Mouse (Mus musculus): ENCODE data around the gene Lrrc7. TPM values are rescaled to one million over a fixed set of nuclear protein-coding genes. Genes with fewer than 3 reads are reported as not detected.
"Not testable (repeated sequence)": the region's sequence is repeated elsewhere in the genome, so short reads cannot be mapped to it uniquely, and the experiment has no call there.

Gene Lrrc7
- polyA plus RNA-seq, 1 experiment from 2014 or later = 0.05 TPM

DNA sequence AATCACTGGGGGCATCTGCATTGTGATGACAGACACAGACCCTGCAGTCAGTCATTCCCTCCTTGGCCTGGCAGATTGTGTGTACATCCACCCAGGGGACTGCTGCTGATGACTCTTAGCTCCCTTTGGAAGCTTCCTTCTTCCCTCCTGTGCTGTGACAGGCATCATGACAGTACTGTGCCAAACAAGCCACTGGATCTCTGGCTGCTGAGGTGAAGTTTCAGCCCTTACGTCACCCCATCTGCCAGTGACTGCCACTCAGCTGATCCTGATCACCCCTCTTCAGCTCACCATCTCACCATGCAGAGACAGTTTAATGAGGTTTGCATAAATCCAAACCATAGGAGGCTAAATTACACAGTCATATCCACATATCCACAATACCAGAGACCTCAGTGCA is 456.8 kb downstream of the Lrrc7 start:
- no peak overlapping the region for H3K4me2 ChIP-seq
- H3K27me3 ChIP-seq = no peaks in the 10 kb centered on the region
- no peak overlapping the region for H3K9ac ChIP-seq
- ATAC-seq (ENCODE audit: insufficient read depth) = no peak
- H3K4me1 ChIP-seq (replicated peaks) = no peaks in the 10 kb centered on the region
- WGBS (ENCODE audit: insufficient replicate concordance) = 53% methylated on average over 1 of the region's 1 CpGs
- no peaks in the 10 kb centered on the region for H3K36me3 ChIP-seq (replicated peaks)
- H3K4me3 ChIP-seq (replicated peaks) = no peak overlapping the region
- H3K27ac ChIP-seq (replicated peaks) = no peak overlapping the region
- H3K9me3 ChIP-seq (replicated peaks) = no peaks in the 10 kb centered on the region

DNA sequence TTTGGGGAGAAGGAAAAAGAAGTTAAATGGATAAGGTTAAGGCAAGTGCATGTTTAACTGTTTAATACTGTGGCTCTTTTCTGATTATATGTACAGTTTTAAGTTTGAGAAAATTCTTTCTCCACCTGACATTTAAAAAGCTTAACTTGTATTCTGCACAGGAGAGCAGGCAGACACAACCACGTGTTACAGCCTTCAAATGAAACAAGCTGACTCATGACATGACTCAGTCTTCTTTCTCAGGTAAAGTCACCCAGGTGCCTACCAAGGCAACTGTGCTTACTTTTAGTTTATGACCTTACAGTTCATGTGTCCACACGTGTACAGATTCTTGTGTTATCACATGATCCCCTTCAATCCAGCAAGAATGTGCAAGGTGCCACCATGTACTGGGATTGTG is 458.6 kb downstream of the Lrrc7 start:
- Histone ChIP-seq H3K4me1 (replicated peaks) (no peaks in the 10 kb centered on the region), H3K27ac (replicated peaks) (no peak overlapping the region), H3K9ac (no peak overlapping the region), H3K4me2 (no peak overlapping the region), H3K4me3 (replicated peaks) (no peak overlapping the region), H3K27me3 (no peaks in the 10 kb centered on the region), H3K36me3 (replicated peaks) (no peaks in the 10 kb centered on the region), H3K9me3 (replicated peaks) (no peaks in the 10 kb centered on the region)
- no peak for ATAC-seq (ENCODE audit: insufficient read depth)
- WGBS (ENCODE audit: insufficient replicate concordance) = 41% methylated on average over 2 of the region's 2 CpGs

DNA sequence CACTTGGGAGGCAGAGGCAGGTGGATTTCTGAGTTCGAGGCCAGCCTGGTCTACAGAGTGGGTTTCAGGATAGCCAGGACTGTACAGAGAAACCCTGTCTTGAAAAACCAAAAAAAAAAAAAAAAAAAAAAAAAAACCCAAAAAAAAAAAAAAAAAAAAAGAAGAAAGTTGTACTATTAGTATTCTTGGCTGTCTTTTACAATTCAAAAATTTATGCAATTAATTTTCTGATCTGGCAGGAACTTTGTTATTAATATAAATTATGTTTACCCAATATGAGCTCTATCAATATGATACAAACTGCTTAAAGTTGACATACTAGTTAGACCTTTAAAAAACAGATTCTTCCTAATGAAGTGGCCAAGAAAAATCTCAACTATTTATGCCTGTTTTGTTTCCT is 459.5 kb downstream of the Lrrc7 start:
- not testable (repeated sequence) for H3K4me2 ChIP-seq; H3K36me3 ChIP-seq (replicated peaks); H3K27ac ChIP-seq (replicated peaks); ATAC-seq (ENCODE audit: insufficient read depth); H3K4me1 ChIP-seq (replicated peaks); H3K9me3 ChIP-seq (replicated peaks); H3K27me3 ChIP-seq; H3K9ac ChIP-seq; H3K4me3 ChIP-seq (replicated peaks)
- 44% methylated on average over 1 of the region's 1 CpGs for WGBS (ENCODE audit: insufficient replicate concordance)

DNA sequence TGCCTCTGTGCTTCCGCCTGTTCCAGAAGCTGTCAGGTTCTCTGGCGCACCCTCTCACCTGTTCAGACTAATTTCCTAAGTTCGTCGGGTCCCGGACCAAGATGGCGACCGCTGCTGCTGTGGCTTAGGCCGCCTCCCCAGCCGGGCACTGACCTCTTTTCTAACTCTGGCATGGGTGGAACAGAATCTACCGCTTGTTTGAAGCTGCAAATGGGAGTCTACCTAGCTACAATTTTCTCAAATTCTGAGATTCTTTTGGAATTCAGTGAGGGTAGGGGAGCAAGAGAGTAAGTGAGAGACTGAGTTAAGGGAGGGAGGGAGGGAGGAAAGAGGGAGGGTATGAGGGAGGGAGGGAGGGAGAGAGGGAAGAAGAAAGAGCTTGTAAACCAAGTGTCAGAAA is 460.0 kb downstream of the Lrrc7 start:
- H3K36me3 ChIP-seq (replicated peaks) = not testable (repeated sequence)
- 76% methylated on average over 10 of the region's 10 CpGs for WGBS (ENCODE audit: insufficient replicate concordance)

DNA sequence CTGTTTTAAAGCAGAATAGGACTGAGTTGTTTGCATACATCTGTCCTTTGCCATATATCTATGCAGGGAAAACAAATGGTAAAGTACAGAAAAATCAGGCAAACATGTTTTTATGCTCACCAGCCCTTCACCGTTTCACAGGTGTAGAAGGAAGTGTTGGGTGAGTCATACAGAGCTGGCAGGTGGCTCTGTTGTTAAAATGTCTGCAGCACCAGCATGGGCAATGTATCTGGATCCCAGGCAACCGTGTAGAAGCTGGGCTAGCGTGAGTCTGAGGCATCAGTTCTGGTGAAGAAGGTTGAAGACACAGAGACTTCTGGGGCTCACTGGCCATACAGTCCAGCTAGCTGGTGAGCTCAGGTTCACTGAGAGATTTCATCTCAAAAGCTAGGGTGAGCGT is 468.1 kb downstream of the Lrrc7 start:
- Histone ChIP-seq H3K36me3 (replicated peaks) (no peaks in the 10 kb centered on the region), H3K27ac (replicated peaks) (no peak overlapping the region), H3K9ac (no peak overlapping the region), H3K4me1 (replicated peaks) (no peaks in the 10 kb centered on the region), H3K27me3 (no peaks in the 10 kb centered on the region), H3K4me2 (no peak overlapping the region), H3K9me3 (replicated peaks) (no peaks in the 10 kb centered on the region), H3K4me3 (replicated peaks) (no peak overlapping the region)
- WGBS (ENCODE audit: insufficient replicate concordance) = 58% methylated on average over 4 of the region's 4 CpGs
- no peak for ATAC-seq (ENCODE audit: insufficient read depth)

More for the DNA sequence above, 460.0 kb downstream of the Lrrc7 start:
- not testable (repeated sequence) for H3K27ac ChIP-seq (replicated peaks); ATAC-seq (ENCODE audit: insufficient read depth); H3K4me1 ChIP-seq (replicated peaks); H3K9me3 ChIP-seq (replicated peaks); H3K9ac ChIP-seq; H3K4me3 ChIP-seq (replicated peaks); H3K27me3 ChIP-seq; H3K4me2 ChIP-seq

DNA sequence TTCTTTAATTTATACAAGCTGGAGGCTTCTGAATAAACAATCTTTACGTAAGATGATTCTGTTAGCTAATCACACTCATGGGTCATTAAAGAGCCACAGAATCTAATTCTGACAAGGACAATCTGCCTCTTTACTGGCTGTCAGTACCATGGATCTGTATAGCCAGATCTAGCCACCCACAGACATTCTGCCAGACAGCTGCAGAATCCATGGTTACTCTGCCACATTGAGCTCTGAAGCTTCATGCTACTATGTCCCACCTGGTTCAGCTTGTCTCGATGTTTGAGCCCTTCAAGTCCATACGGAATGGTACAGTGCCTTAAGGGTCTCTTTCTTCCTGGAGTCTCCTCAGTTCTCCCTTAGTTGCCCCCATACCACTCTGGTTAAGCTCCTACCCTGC is 470.4 kb downstream of the Lrrc7 start:
- Histone ChIP-seq H3K36me3 (replicated peaks) (no peaks in the 10 kb centered on the region), H3K27me3 (no peaks in the 10 kb centered on the region), H3K4me1 (replicated peaks) (no peaks in the 10 kb centered on the region), H3K9ac (no peak overlapping the region), H3K4me2 (no peak overlapping the region), H3K27ac (replicated peaks) (no peak overlapping the region), H3K4me3 (replicated peaks) (no peak overlapping the region), H3K9me3 (replicated peaks) (no peaks in the 10 kb centered on the region)
- ATAC-seq (ENCODE audit: insufficient read depth) = no peak
- WGBS (ENCODE audit: insufficient replicate concordance) = 61% methylated on average over 3 of the region's 3 CpGs

DNA sequence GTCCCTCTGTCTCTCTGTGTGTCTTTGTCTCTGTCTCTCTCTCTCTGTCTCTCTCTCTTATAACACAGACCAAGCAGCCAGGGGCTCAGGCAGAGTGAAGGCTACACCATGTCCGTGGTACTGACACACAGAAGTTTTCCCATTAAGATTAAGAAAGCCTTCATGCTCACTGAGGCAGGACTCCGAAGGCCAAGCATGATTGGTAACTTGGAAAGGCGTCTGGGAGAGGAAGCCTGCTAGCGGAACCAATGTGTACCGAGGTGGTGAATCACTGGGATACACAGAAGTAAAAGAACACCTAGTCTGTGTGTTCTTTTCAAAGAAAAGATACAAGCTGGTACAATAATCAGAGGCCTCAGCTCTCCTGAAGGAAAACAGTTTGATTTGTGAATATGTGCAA is 484.2 kb downstream of the Lrrc7 start:
- H3K4me2 ChIP-seq = no peak overlapping the region
- H3K27ac ChIP-seq (replicated peaks) = no peak overlapping the region
- no peaks in the 10 kb centered on the region; the same call in 1 of the 2 replicates for H3K27me3 ChIP-seq
- no peaks in the 10 kb centered on the region for H3K9me3 ChIP-seq (replicated peaks)
- WGBS (ENCODE audit: insufficient replicate concordance) = 65% methylated on average over 5 of the region's 5 CpGs
- H3K36me3 ChIP-seq (replicated peaks) = no peaks in the 10 kb centered on the region
- no peak for ATAC-seq (ENCODE audit: insufficient read depth)
- H3K4me1 ChIP-seq (replicated peaks) = no peaks in the 10 kb centered on the region
- no peak overlapping the region for H3K4me3 ChIP-seq (replicated peaks)
- no peak overlapping the region for H3K9ac ChIP-seq

DNA sequence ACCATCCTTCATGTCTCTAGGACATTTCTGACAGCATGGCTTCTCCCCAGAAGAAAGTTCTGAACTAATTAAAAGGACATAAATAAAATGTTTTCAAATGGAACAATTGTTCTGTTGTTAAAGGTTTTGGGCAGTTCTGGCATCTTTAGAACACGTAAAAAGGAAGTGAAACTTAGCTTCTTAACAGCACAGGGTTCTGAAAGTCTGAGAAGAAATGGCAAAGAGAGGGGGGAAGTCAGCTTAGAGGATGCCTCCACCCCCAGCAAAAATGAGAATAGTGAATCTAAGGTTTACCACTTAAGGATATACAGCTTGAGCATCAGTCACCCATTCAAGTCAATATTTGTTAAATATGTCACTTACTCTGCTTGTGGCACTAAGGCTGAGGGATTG is 484.6 kb downstream of the Lrrc7 start:
- 16% methylated on average over 1 of the region's 1 CpGs for WGBS (ENCODE audit: insufficient replicate concordance)
- ATAC-seq (ENCODE audit: insufficient read depth) = no peak
- no peak overlapping the region for H3K9ac ChIP-seq
- no peaks in the 10 kb centered on the region for H3K4me1 ChIP-seq (replicated peaks)
- no peaks in the 10 kb centered on the region for H3K36me3 ChIP-seq (replicated peaks)
- no peak overlapping the region for H3K27ac ChIP-seq (replicated peaks)
- no peak overlapping the region for H3K4me3 ChIP-seq (replicated peaks)
- H3K9me3 ChIP-seq (replicated peaks) = no peaks in the 10 kb centered on the region
- H3K27me3 ChIP-seq = no peaks in the 10 kb centered on the region; the same call in 1 of the 2 replicates
- no peak overlapping the region for H3K4me2 ChIP-seq

DNA sequence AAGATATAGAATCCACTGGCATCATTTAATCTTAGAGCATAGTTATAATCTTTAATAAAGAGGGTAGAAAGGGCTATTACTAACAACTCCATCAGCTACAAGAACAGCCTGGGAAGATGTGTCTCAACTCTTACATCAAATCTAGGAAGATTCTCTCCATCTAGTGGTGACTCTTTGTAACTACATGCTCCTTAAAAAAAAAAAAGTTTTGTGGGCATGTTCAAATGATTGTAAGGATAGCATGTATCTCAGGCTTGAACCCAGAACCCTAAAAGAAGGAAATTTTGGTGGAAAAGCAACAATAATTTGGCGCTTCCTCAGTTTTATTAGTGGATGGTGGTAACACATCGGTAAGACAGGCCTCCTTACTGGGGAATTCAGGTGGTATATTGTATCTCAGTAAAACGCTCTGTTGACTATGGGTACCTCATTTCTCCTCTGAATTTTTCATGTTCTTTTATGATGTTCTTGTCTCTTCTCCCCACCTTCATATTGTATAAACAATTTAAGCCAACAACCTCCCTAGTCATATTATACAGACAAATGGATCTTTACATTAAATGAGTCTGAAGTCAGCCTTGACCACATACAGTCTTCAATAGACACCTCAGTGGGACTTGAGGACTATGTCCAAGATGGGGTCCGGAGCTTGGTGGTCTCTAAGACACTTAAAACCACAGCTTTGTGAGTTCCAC is 485.2 kb downstream of the Lrrc7 start:
- 32% methylated on average over 4 of the region's 4 CpGs for WGBS (ENCODE audit: insufficient replicate concordance)
- no peak overlapping the region for H3K4me2 ChIP-seq

DNA sequence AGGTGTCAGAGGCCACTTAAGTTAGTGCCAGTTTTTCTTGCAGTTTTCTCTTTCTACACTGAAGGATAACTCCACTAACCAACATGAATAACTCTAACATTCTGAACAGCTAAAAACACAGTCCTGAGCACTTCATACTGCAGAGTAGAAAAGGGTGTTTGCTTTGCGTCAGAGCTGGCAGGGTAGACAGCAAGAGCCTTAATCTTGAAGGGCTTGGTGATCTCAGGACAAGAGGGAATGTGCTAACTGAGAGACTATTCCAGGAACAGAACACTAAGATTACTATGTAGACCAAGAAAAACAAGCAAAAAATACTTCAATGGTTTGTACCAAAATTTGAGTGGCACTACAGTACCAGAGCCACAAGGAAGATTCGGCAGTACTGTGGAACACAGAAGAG is 487.0 kb downstream of the Lrrc7 start:
- no peaks in the 10 kb centered on the region for H3K27me3 ChIP-seq
- 71% methylated on average over 2 of the region's 2 CpGs for WGBS (ENCODE audit: insufficient replicate concordance)
- ATAC-seq (ENCODE audit: insufficient read depth) = no peak
- H3K27ac ChIP-seq (replicated peaks) = no peak overlapping the region
- no peak overlapping the region for H3K9ac ChIP-seq
- H3K36me3 ChIP-seq (replicated peaks) = no peaks in the 10 kb centered on the region
- no peaks in the 10 kb centered on the region for H3K4me1 ChIP-seq (replicated peaks)
- H3K4me2 ChIP-seq = no peak overlapping the region
- H3K9me3 ChIP-seq (replicated peaks) = no peaks in the 10 kb centered on the region
- no peak overlapping the region for H3K4me3 ChIP-seq (replicated peaks)

More for the DNA sequence above, 485.2 kb downstream of the Lrrc7 start:
- Histone ChIP-seq H3K27ac (replicated peaks) (no peak overlapping the region), H3K4me1 (replicated peaks) (no peaks in the 10 kb centered on the region), H3K4me3 (replicated peaks) (no peak overlapping the region), H3K27me3 (no peaks in the 10 kb centered on the region; the same call in 1 of the 2 replicates), H3K36me3 (replicated peaks) (no peaks in the 10 kb centered on the region), H3K9ac (no peak overlapping the region), H3K9me3 (replicated peaks) (no peaks in the 10 kb centered on the region)
- no peak for ATAC-seq (ENCODE audit: insufficient read depth)

DNA sequence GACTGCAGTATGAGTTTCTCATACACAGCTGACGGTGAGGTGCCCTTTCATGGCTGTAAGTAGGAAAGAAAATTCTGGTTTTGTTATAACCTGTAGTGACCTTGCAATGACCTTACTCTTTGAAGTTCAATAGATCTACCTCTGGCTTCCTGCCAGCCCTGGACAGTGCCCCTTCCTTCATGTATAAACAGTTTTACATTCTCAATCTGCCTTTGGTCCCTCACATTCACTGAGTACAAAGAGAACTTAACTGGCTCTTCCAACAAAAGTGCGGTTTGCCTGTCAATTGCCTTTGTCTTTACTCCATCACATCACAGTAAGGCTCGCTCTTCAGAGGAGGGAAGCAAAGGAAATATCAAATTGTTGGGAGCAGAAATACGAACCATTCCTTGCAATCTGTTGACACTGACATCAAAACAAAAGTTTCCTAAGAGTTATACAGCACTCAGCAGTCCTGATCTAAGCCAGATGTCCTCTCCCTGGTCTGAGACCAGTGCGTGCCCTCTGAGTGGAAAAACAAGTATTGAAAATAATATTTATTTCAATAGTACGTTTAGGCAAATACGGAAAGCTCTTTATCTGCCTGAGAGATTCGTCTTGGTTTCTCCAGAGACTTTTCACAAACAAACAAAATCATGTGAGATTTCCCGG is 493.3 kb downstream of the Lrrc7 start:
- Histone ChIP-seq H3K9me3 (replicated peaks) (no peaks in the 10 kb centered on the region), H3K27ac (replicated peaks) (no peak overlapping the region), H3K9ac (no peak overlapping the region), H3K4me2 (no peak overlapping the region), H3K4me1 (replicated peaks) (no peaks in the 10 kb centered on the region), H3K27me3 (no peaks in the 10 kb centered on the region), H3K4me3 (replicated peaks) (no peak overlapping the region), H3K36me3 (replicated peaks) (peaks cover 15% of the 10 kb centered on the region)
- WGBS (ENCODE audit: insufficient replicate concordance) = 69% methylated on average over 9 of the region's 9 CpGs
- ATAC-seq (ENCODE audit: insufficient read depth) = peak; percentile 42; the same call in 1 of the 2 replicates

DNA sequence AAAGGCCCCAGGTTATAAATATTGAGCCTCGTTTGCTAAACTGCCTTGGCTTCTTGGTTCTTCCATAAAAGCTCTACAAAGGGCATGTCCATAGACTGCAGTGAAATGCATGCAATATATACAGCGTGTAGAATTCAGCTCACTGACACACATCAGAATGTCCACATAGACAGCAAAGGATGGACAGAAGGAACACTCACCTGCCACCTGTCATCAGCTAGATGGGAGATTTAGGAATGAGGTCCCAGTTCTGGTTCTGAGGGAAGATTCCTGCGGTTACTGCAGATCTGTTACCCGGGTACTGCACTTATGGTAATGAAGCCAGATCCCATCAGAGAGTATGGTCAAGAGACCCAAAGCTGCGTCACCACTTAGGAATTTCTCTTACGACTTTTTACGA is 494.1 kb downstream of the Lrrc7 start:
- Histone ChIP-seq H3K27me3 (no peaks in the 10 kb centered on the region), H3K9ac (no peak overlapping the region)

More for the DNA sequence above, 494.1 kb downstream of the Lrrc7 start:
- no peak overlapping the region for H3K4me2 ChIP-seq
- no peaks in the 10 kb centered on the region for H3K9me3 ChIP-seq (replicated peaks)
- H3K27ac ChIP-seq (replicated peaks) = no peak overlapping the region
- no peaks in the 10 kb centered on the region for H3K4me1 ChIP-seq (replicated peaks)
- ATAC-seq (ENCODE audit: insufficient read depth) = no peak
- H3K36me3 ChIP-seq (replicated peaks) = peaks cover 19% of the 10 kb centered on the region
- 75% methylated on average over 7 of the region's 7 CpGs for WGBS (ENCODE audit: insufficient replicate concordance)
- no peak overlapping the region for H3K4me3 ChIP-seq (replicated peaks)
